Mouse (Mus musculus) retina, adult 2 months (tissue): Measurements from ENCODE around the gene Olfr849.

ENCODE experiments used
- DNase-seq: peaks from one replicate; pipeline ENCODE4 v3.0.0-alpha.2; 2012; ENCODE audit warnings: low read depth, low spot score

Olfr849 gene

DNA sequence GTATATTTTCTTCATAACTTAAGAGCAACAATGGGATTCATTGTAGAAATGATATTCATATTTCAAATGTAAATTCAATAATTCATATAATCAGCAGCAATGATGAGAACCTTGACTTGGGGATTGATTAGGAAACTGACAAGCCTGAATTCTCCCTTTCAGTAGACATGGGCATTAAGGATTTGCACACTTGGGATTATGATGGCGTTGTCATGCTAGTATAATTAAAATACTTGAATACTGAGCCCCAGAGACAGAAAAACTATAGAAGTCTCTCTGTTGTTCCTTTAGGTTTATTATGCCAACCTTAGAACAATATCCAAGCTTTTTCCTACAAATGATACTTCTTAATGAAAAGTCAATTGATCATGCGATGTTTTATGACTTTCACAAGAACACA is at the start of gene Olfr849:
Gene Olfr849, plus strand, starts transcription at position 301 of the 400 bp plus-strand sequence.
- no peak for DNase-seq

DNA sequence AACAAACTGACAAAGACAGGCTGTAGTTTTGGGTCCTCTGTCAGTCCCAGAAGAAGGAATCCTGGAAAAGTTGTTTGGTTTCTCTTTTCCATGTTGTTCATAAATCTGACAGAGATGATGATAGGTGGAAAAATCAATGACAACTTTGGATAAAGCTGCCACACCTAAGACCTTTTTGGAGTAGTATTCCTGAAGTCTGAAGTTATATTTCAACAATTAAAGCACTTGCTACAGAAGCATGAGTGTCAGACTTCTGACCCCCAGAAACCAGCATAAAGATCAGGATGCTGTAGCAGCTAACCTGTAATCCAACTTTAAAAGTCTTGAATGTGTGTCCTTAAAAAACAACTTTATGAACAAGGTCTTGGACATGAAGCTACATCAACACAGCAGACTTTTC is 38.1 kb downstream of the Olfr849 start, which contains the start of gene Olfr850:
Gene Olfr850, minus strand, starts transcription at position 101 of the 400 bp plus-strand sequence.
- DNase-seq: no peak

DNA sequence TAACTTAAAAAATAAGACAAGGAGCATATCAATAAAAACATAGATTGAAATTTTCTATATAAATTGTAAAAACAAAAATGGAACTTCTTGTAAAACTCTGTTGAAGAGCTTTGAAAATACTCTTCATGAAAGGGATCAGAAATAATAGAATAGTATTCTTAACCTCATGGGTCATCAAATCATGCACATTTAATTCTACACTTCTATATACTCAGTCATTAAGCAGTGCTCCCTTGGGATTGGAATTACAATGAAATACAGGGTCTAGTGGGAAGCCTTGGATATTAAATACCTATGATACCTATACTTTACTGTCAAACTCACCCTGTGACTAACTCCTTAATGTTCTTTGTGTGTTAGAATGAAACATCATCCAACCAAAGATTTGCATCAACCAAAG is 52.9 kb downstream of the Olfr849 start, which contains the start of gene Olfr851:
Gene Olfr851, plus strand, starts transcription at position 301 of the 400 bp plus-strand sequence.
- no peak for DNase-seq
